Mouse (Mus musculus) kidney, postnatal 36 days (tissue): ENCODE measurements around the gene Agps.

Source experiments
- DNase-seq, 2 experiments: peaks; one replicate each; pipeline ENCODE4 v3.0.0; 2021 to 2022; ENCODE audit warnings: mixed read lengths in 2 of 2

The Agps gene

DNA sequence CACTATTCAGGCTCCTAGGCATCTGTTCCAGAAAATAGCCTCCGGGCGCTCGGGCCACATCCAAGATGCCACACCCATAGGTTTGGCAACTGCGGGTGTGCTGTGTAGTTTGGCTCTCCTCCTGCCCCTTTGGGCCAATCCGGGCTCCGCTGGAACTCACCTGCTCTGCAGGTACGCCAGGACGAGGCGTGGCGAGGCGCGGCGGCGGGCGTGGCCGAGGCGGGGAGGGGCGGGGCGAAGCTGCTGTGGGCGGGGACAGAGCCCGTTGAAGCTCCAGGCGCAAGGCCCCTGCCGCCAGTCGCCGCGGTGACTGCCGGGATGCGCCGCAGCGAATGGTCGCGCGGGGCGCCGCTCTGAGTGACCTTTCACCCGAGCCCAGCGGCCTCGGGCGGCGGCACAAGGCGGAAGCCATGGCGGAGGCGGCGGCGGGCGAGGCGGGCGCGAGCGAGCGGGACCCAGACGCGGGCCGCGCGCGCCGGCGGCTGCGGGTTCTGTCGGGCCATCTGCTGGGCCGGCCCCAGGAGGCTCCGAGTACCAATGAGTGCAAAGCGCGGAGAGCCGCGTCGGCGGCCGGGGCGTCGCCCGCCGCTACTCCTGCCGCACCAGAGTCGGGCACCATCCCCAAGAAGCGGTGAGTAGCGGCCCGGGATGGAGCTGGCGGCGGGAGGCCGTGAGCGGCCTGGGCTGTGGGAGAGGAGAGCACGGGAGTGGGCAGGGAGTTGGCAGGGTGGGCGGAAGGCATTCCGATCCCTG, at the start of gene Agps:
Agps (plus strand) TSS at position 297 of the 753 bp plus-strand sequence.
- peak; percentile 86 to 93 for DNase-seq

GRCm38 (mm10) chr2:75786075-75786474, 45.9 kb upstream of the Agps start:
- peak; percentile 55 to 80 for DNase-seq

- no peak for DNase-seq
These were observed 43.5 kb upstream of the Agps start for GRCm38 (mm10) chr2:75788511-75788910.

- DNase-seq, result no peak
These were observed 41.9 kb upstream of the Agps start for GRCm38 (mm10) chr2:75789959-75790523.

- DNase-seq, result no peak
These were observed 40.2 kb upstream of the Agps start for GRCm38 (mm10) chr2:75791561-75792308.

DNA sequence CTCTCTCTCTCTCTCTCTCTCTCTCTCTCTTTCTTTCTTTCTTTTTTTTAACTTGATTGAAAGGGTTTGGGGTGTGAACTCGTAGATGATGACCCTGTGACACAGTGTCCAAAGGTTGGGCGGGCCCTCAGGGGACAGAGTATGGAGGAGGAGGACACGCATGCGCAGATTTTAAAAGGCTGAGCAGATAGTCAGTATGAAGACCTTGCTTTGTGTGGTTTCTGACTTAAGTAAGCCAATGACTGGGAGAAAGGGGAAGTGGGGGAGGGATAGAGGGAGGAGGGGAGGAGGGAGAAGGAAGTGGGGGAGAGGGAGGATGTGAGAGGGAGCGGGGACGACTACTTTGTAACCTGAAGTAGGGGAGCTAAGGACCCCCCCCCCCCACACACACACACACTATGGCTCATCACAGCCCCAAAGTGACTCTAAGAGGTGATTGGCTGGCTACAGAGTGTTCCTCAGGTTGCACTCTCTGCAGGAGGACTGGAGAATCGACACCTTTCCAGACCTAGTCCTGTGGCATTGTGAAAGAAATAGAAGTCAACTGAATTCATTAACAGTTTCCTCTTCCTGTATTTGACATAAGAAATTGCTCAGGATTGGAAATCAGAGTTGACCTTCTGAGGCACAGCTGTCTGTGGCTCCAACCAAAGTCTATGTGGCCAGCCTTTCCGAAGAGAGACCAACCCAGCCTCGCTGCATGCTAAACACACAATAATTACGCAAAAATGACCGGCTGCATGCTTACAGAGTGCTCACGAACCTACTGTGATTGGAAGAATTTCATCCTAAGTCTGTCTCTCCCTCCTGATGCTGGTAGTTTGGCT, 39.4 kb upstream of the Agps start:
- peak; percentile 55 to 74 for DNase-seq

GRCm38 (mm10) chr2:75796181-75796580, 35.8 kb upstream of the Agps start:
- no peak for DNase-seq

- DNase-seq, result no peak
These were observed 33.5 kb upstream of the Agps start for GRCm38 (mm10) chr2:75798434-75798970.

- no peak for DNase-seq
These were observed 26.2 kb upstream of the Agps start for GRCm38 (mm10) chr2:75805767-75806166.

GRCm38 (mm10) chr2:75806891-75807290, 25.1 kb upstream of the Agps start:
- DNase-seq, result no peak

- no peak for DNase-seq
These were observed 24.5 kb upstream of the Agps start for GRCm38 (mm10) chr2:75807460-75807859.

DNA sequence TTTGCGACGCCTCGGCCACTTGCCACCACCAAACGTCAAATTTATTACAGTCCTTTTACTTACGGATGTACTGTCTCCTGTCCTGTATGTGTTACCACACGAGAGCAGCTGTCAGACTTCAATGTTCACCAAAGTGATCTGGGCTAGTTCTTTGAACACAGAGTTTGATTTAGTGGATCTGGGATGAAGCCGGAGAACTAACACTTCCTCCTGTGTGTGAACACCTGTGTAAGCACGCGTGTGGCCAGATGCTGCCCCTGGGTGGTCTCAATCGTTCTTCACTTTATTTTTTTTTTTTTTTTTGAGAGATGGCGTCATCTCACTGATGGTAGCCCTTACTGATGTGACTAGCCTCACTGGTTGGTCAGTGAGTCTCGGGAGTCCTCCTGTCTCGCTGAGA, 17.1 kb upstream of the Agps start:
- no peak for DNase-seq

DNA sequence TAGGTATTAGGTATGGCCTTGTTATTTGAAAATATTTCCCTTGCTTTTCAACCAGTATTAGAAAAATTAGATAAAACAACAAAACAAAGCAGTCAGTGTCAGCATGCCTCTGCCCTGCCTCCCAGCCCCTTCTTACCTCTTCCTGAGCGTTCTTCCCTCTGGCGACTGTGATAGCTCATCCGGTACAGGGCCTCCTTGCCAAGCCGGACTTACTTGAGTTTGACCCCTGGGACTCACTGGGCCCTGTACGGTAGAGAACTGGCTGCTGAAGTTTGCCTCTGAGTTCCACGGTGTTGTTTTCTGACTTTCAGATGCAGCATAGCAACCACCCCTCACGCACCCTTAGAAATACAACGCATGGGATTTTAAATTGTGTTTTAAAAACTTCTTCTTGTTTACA, 16.5 kb upstream of the Agps start:
- DNase-seq, result peak in 1 of 2 experiments; percentile 50

DNA sequence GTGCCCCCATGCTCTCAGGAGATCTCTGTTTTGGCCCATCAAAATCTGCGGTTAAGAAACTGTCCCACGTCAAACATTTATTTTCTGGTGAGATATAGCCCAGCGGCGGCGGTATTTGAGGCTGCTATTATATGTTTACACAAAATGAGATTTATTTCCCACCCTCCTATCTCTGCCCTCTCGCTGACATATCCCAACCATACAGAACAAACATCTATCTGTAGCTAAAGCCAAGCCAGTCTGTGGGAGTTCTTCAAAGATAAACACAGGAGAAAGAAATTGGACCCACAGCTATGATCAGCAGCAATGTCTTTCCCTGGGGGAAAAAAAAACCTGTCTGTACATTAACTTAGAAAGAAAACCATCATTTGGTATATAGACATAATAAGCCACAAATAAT, 15.3 kb upstream of the Agps start:
- no peak for DNase-seq

DNA sequence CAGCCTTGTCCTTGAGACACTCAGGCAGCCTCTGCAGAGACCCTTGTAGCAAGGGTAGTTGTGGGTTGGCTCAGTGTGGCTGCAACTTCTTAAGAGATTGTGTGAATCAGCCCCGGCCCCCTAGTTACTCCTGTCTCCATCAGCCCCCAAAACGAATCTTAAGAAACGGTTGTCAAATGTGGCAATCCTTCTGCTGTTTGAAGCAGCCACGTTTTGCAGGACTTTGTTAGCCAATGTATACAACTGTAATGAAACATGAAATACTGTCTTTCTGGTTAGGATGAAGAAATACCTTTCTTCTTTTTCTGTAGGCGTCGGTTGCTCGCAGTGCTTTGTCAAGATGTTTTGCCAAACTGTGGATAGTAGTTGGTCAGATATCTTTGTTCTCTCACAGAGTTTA, 13.3 kb upstream of the Agps start:
- DNase-seq, result no peak

GRCm38 (mm10) chr2:75819796-75820195, 12.2 kb upstream of the Agps start:
- no peak for DNase-seq

DNA sequence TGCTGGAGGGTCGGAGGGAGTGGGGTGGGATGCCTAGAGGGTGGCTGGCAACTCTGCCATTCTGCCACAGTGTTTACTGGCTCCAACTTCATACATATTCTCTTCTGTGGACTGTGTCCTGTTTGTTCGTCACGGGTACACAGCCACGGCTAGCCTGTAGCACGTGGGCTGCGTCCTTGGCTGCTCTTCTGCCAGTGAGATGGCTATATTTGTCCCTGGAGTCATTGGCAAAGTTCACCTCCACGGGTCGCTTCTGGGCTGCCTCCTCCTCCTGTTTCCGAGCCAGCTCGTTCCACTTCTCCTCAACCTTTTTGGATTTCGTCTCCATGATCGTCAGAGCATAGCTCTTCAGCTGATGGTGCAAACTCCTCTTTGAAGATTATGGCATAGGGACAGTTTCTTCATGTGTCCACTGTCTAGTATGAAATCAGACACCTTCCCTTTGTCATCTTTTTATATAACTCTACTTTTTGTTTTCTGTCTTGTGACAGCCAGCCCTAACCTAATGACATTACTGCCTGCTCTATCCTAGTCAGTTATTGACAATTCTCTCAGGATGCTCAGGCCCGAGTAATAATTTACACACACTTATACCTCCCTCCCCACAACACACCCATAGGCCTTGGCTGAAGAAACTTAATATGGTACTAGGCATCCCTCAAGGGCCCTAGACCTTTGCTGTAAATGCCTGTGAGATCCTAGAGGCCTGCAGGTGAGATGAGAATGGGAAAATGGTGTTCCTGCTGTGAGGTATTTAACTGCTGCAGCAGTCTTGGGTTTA, 9.8 kb upstream of the Agps start:
- peak; percentile 76 to 80 for DNase-seq

DNA sequence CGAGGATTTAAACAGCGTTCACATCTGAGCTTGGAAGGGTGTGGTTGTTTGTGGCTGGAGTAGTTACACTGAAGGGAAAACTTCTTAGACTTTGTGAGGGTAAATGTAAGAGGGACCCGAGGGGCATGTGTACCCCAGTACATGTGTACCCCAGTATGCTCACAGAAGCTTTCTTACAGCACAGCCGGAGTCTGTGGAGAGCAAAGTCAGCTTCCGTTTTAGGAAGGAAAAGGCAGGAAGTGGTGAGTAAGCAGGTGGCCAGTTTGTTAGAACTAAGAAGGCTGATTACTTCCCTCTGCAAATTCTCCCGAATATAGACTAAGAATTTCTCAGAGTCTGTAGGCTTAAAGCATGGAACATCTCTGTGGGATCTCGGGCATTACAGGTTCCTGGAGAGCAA, 8.2 kb upstream of the Agps start:
- no peak for DNase-seq

GRCm38 (mm10) chr2:75824144-75824543, 7.8 kb upstream of the Agps start:
- DNase-seq, result peak in 1 of 2 experiments; percentile 53

GRCm38 (mm10) chr2:75824846-75825245, 7.1 kb upstream of the Agps start:
- no peak for DNase-seq

- DNase-seq, result no peak
These were observed 6.4 kb upstream of the Agps start for GRCm38 (mm10) chr2:75825603-75826002.
